Mouse (Mus musculus): Measurements from ENCODE around the gene Elavl3.

Elavl3 gene

GRCm38 (mm10) chr9:22004546-22004945, 47.3 kb downstream of the Elavl3 start:
- DNase-seq (ENCODE audit: low read depth, low spot score): no peak

GRCm38 (mm10) chr9:22003163-22003554, 48.7 kb downstream of the Elavl3 start:
- no peak for DNase-seq (ENCODE audit: low read depth, low spot score)

GRCm38 (mm10) chr9:22002194-22003162, 49.3 kb downstream of the Elavl3 start, which contains the start of the genes Ccdc151 and Prkcsh:
Gene Ccdc151 (minus strand): TSS chr9:22002634.
Gene Prkcsh (plus strand): TSS chr9:22002806.
- DNase-seq (ENCODE audit: low read depth, low spot score): peak; percentile 99

DNA sequence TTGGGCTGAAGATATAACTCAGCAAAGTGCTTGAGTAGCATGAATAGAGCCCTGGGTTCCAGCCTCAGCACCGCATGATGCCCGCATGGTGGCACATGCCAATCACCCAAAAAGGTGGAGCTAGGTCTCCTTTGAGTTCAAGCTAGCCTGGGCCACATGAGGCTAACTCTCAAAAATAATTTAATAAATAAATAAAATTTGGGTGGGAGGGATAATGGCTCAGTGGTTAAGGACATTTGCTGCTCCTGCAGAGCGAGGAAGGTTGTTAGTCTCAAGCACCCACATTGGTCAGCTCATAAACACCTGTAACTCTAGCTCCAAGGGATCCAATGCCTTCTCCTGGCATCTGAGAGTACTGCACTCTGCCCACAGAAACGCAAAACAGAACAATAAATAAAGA, 50.2 kb downstream of the Elavl3 start:
- no peak for DNase-seq (ENCODE audit: low read depth, low spot score)

DNA sequence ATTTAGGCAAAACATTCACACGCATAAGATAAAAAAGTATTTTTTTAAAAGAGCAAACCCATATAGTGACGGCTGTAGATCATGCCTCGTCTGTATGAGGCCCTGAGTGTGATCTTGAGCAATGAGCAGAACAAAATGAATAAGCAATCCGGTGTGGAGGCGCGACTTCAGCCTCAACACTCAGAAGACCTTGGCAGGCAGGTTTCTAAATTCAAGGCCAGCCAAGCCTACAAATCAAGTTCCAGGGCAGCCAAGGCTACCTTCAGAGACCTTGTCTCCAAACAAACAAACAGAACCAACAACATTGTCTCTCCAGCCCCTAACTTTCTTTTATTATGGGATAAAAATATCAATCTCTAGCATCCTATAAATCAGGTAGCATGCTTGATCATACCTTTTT, 51.5 kb downstream of the Elavl3 start:
- no peak for DNase-seq (ENCODE audit: low read depth, low spot score)

DNA sequence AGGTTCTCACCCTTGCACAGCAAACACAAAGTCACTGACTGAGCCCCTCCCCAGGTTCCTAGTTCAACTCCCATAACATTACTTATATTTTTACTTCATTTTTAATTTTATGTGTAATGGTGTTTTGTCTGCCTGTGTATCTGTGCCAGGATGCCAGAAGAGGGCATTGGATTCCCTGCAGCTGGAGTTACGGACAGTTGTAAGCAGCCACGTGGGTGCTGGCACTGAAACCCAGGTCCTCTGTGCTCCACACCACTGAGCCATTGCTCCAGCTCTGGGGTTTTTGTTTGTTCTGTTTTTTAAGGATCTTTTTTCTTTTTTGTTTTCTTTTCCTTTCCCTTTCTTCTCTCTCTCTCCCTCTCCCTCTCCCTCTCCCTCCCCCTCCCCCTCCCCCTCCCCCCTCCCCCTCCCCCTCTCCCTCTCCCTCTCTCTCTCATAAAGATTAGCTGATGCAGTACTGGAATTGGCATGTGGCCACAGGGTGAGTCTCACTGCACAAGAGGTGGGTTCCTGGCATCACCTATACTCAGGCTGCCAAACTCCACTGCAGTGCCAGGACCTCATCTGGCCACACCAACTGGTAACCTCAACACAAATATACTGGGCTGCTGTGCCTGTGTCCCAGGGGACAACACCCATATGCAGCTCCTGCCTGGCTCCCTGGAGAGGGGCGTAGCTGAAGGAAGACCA, 55.5 kb downstream of the Elavl3 start:
- no peak for DNase-seq (ENCODE audit: low read depth, low spot score)

GRCm38 (mm10) chr9:21992227-21992626, 59.6 kb downstream of the Elavl3 start:
- no peak for DNase-seq (ENCODE audit: low read depth, low spot score)

GRCm38 (mm10) chr9:21989230-21990110, 62.4 kb downstream of the Elavl3 start, which contains the start of gene Rgl3:
Gene Rgl3 (minus strand): TSS chr9:21989446.
- no peak for DNase-seq (ENCODE audit: low read depth, low spot score)

DNA sequence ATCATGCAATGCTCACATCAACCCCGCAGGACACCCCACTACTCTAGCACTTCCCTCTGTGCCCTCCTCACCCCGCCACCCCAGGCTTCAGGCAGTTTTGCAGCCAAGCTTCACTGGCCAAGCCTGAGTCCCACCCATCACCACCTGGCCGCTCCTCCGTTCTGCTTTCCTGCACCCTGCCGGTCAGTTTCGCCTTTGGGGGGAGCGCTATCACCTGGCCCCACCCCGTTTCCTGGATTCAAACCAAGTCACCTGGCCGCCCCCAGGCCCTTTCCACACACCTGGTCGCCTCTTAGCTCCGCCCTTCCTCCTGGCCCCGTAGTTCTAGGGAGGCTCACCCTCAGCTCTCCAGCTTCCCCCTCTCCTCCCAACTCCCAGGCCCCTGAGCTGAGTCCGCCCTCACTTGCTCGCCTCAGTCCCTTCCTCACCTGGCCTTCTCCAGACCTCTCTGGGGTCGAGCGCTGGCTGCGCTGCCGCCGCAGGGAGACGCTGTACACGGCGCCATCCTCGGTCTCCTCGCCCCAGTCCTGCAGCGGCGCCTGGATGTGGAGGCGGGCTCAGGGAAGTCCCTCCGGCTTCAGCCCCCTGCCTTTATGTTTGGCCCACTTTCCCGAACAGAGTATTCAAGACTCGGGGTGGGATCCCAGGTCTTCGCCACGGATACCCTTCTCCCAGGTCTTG, 63.3 kb downstream of the Elavl3 start:
- no peak for DNase-seq (ENCODE audit: low read depth, low spot score)

DNA sequence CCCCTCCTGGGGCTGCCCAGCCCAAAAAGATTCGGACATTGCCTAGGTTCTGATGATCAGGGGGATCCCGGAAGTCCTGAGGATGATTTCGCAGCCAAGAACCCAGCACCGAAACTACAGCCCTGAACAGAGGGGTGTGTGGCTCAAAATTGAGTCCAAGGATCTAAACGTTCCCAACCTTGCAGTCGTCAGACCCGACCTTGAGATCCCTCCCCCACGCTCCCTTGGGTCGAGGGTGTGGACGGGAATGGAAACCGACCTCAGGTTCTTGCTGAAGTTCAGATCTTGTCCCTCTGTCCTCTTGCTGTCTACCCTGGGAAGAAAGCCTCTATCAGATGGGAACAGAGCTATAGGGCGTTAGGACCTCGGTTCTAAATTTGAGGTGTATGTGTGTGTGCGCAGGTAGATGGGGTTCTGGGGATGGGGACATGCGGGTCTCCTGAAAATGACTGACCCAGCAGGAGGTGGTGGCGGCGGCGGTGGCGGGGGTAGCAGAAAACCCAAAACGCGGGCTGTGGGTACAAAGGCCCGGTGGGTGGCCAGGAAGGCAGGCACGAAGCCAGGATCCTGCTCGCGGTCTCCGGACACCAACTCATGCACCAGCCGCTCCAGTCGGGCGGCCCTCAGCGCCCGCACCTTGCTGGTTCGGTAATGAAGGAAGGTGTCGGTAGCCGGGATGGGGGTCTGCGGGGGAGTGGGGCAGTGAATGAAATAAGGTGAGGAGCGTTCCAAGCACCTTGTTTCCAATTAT, 64.1 kb downstream of the Elavl3 start:
- no peak for DNase-seq (ENCODE audit: low read depth, low spot score)

GRCm38 (mm10) chr9:21983911-21984310, 67.9 kb downstream of the Elavl3 start:
- no peak for DNase-seq (ENCODE audit: low read depth, low spot score)

- DNase-seq (ENCODE audit: low read depth, low spot score): no peak
These were observed 73.3 kb downstream of the Elavl3 start for GRCm38 (mm10) chr9:21978398-21979128.

DNA sequence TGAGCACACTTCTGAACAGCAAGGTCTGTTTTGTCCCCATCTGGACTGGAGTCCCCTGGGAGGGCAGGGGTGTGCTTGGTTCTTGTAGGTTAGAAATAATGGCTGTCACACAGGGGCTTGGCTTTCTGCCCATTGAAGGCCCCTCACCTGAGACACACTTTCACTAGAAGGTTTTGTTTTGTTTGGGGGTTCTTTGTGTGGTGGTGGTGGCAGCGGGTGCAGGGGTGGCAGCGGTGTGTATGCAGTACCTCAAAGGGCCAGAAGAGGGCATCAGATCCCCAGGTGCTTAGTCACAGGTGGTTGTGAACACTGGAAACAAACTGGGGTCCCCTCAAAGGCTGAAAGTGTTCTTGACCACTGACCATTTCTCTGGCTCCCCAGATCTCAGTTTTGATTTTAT, 73.9 kb downstream of the Elavl3 start:
- DNase-seq (ENCODE audit: low read depth, low spot score): no peak

GRCm38 (mm10) chr9:21977331-21977730, 74.5 kb downstream of the Elavl3 start:
- no peak for DNase-seq (ENCODE audit: low read depth, low spot score)

DNA sequence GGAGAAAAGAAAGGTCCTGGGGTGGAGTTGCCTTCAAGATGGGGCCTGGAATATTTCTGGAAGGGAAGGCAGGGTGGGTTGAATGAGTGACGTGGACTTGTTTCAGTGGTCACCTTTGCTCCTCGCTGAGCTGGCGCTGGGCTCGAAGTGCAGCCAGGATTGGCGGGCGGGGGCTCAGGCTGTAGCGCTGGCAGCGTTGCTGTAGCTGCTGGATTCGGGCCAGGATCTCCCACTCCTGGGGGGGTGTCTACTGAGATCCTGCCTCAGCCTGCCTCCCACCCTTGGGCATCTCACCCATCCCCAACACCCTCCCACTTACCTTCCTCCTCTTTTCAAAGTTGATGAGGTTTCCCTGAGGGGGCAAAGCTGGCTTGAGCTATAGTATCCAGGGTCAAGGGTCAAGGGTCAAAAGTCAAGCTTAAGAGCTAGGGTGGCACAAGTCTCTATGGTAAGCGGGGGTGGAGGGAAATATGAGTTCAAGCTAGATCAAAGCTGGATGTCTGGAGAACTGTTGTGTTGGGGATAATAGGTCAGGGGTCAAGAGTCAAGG, 75.1 kb downstream of the Elavl3 start:
- no peak for DNase-seq (ENCODE audit: low read depth, low spot score)

DNA sequence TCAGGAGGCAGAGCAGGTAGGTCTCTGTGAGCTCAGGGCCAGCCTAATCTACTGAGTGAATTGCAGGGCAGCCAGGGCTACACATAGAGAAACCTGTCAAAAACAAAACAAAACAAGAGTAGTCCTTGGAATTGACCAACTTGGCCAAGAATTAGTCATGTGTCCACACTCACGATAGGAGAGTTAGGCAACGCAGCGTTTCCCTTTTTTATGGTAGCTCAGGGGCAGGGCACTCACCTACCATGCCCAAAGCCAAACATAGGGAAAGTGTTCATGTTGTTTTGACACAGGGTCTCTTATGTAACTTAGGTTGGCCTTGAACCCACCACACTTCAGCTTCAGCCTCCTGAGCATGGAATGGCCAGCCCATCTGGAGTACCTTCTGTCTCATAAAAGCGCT, 82.5 kb downstream of the Elavl3 start:
- no peak for DNase-seq (ENCODE audit: low read depth, low spot score)

DNA sequence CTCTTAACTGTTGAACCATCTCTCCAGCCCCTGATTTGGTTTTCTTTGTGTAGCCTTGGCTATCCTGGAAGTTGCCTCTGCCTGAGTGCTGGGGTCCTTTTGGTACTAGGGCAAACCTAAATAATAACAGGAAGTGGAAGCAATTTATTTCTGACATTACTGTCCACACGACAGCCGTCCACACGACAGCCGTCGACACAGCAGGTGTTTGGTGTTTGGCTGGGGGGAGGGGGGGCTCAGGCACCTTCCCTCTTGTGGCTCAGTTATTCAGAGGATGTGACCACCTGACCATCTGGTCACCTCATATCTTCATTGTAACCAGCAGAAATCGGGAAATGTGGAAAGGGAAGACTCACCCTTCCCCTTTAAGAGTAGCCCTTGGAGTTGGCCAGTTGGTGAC, 82.9 kb downstream of the Elavl3 start:
- DNase-seq (ENCODE audit: low read depth, low spot score): no peak

Measured in WW6 (cell line).